Mouse (Mus musculus) neural tube, embryonic 14.5 days (tissue): ENCODE data around the gene Mterf2. TPM values are rescaled to one million over a fixed set of nuclear protein-coding genes. Genes with fewer than 3 reads are reported as not detected.
A peak's percentile ranks its signal among the peaks of the same experiment; 100 is the strongest.

Source experiments
- ATAC-seq: fragments of 200-750 bp; cut with Nextera tagmentation; 2 replicates; pipeline ENCODE4 v1.8.0; 2017; ENCODE audit warnings: low read depth, mild to moderate bottlenecking, moderate TSS enrichment, moderate library complexity
- H3K27ac ChIP-seq: fragments of 300-500 bp; sonication (generic); 2 replicates; pipeline ENCODE4 v1.5.1; 2014; ENCODE audit warnings: low read depth, mild to moderate bottlenecking, control low read depth, low read length, moderate library complexity, mixed read lengths
- H3K27me3 ChIP-seq: fragments of 300-500 bp; sonication (generic); 2 replicates; pipeline ENCODE4 v1.6.1; 2014; ENCODE audit warnings: low read length; ENCODE audit not compliant: control insufficient read depth, insufficient read depth
- H3K36me3 ChIP-seq: fragments of 300-500 bp; sonication (generic); 2 replicates; pipeline ENCODE4 v1.6.1; 2014; ENCODE audit warnings: low read length, mixed read lengths; ENCODE audit not compliant: control insufficient read depth, insufficient read depth
- H3K4me1 ChIP-seq: fragments of 300-500 bp; sonication (generic); 2 replicates; pipeline ENCODE4 v1.6.1; 2014; ENCODE audit warnings: low read length; ENCODE audit not compliant: control insufficient read depth, insufficient read depth
- H3K4me2 ChIP-seq: fragments of 300-500 bp; sonication (generic); 2 replicates; pipeline ENCODE4 v1.6.1; 2014; ENCODE audit warnings: mild to moderate bottlenecking, low read depth, low read length, control low read depth
- H3K4me3 ChIP-seq: fragments of 300-500 bp; sonication (generic); 2 replicates; pipeline ENCODE4 v1.5.1; 2014; ENCODE audit warnings: low read depth, low read length, control low read depth, mixed read lengths
- H3K9ac ChIP-seq: fragments of 300-500 bp; sonication (generic); replicated peaks from 2 replicates; pipeline ENCODE4 v1.6.1; 2014; ENCODE audit warnings: low read depth, mild to moderate bottlenecking, control low read depth, low read length, mixed read lengths
- H3K9me3 ChIP-seq: fragments of 300-500 bp; sonication (generic); 2 replicates; pipeline ENCODE4 v1.6.1; 2016; ENCODE audit warnings: low read length; ENCODE audit not compliant: control insufficient read depth
- WGBS: fragments of 180-500 bp; shearing (Covaris S2); extraction: QIAGEN DNeasy Blood & Tissue Kit; methylation state at CpG from one replicate; pipeline ENCODE4 v1.1.7; 2014; 5-methylcytosine and 5-hydroxymethylcytosine counted together
- polyA plus RNA-seq: library from polyadenylated mRNA; unstranded; fragments of >200 nt; fragmentation: Nextera tagmentation; extraction: Ambion mirVana; gene quantifications from 2 replicates; pipeline ENCODE4 v1.2.1, GENCODE M21; 2014

The Mterf2 gene
- polyA plus RNA-seq, 1 experiment from 2014 or later = 33.1 TPM

- no peaks in the 10 kb centered on the region for H3K9me3 ChIP-seq
- H3K27ac ChIP-seq = no peak overlapping the region
- no peak overlapping the region for H3K4me2 ChIP-seq
- H3K9ac ChIP-seq = no peak overlapping the region
- H3K4me1 ChIP-seq = no peaks in the 10 kb centered on the region
- 78% methylated on average over 5 of the region's 5 CpGs for WGBS
- H3K27me3 ChIP-seq = no peaks in the 10 kb centered on the region
- no peak for ATAC-seq
- no peak overlapping the region for H3K4me3 ChIP-seq
- H3K36me3 ChIP-seq = peaks cover 15% of the 10 kb centered on the region
Measured at GRCm38 (mm10) chr10:85149226-85149625, 21.4 kb upstream of the Mterf2 start.

- 81% methylated on average over 14 of the region's 14 CpGs for WGBS
- H3K9me3 ChIP-seq = no peaks in the 10 kb centered on the region
- H3K36me3 ChIP-seq = peaks cover 19% of the 10 kb centered on the region
- no peak overlapping the region for H3K27ac ChIP-seq
- no peak overlapping the region for H3K4me3 ChIP-seq
- H3K27me3 ChIP-seq = no peaks in the 10 kb centered on the region
- H3K9ac ChIP-seq = no peak overlapping the region
- H3K4me2 ChIP-seq = no peak overlapping the region
- H3K4me1 ChIP-seq = no peaks in the 10 kb centered on the region
- ATAC-seq = no peak
Measured at GRCm38 (mm10) chr10:85146282-85146681, 18.5 kb upstream of the Mterf2 start.

GRCm38 (mm10) chr10:85141465-85141864, 13.6 kb upstream of the Mterf2 start:
- no peaks in the 10 kb centered on the region for H3K27me3 ChIP-seq
- 77% methylated on average over 9 of the region's 9 CpGs for WGBS

GRCm38 (mm10) chr10:85136573-85136972, 8.7 kb upstream of the Mterf2 start:
- ATAC-seq = no peak
- no peaks in the 10 kb centered on the region for H3K27me3 ChIP-seq
- no peak overlapping the region for H3K27ac ChIP-seq
- WGBS = 91% methylated on average over 6 of the region's 6 CpGs
- no peak overlapping the region for H3K9ac ChIP-seq
- H3K4me2 ChIP-seq = no peak overlapping the region
- no peak overlapping the region for H3K4me3 ChIP-seq
- H3K36me3 ChIP-seq = 0 out of 2 replicates have a peak, but pooled peaks cover 2% of the 10 kb centered on the region
- H3K9me3 ChIP-seq = no peaks in the 10 kb centered on the region
- H3K4me1 ChIP-seq = no peaks in the 10 kb centered on the region

More at GRCm38 (mm10) chr10:85141465-85141864, 13.6 kb upstream of the Mterf2 start:
- Histone ChIP-seq H3K9me3 (no peaks in the 10 kb centered on the region), H3K36me3 (peaks cover 13% of the 10 kb centered on the region; the same call in 1 of the 2 replicates), H3K4me2 (no peak overlapping the region), H3K27ac (no peak overlapping the region), H3K9ac (no peak overlapping the region), H3K4me1 (no peaks in the 10 kb centered on the region), H3K4me3 (no peak overlapping the region)
- ATAC-seq = no peak

GRCm38 (mm10) chr10:85128453-85128852, 626 bp upstream of the Mterf2 start:
- peak overlapping the region; percentile 46 for H3K4me2 ChIP-seq
- H3K4me3 ChIP-seq = peak overlapping the region; percentile 59
- no peaks in the 10 kb centered on the region for H3K36me3 ChIP-seq
- H3K4me1 ChIP-seq = peaks cover 14% of the 10 kb centered on the region; the same call in 1 of the 2 replicates
- peak overlapping the region; percentile 23; the same call in 1 of the 2 replicates for H3K27ac ChIP-seq
- WGBS = 26% methylated on average over 7 of the region's 7 CpGs
- ATAC-seq = peak; percentile 49
- H3K9ac ChIP-seq = peak overlapping the region; percentile 25; the same call in 1 of the 2 replicates
- H3K27me3 ChIP-seq = no peaks in the 10 kb centered on the region
- no peaks in the 10 kb centered on the region for H3K9me3 ChIP-seq

- Histone ChIP-seq H3K27ac (no peak overlapping the region), H3K27me3 (no peaks in the 10 kb centered on the region), H3K4me2 (no peak overlapping the region), H3K36me3 (peaks cover 6% of the 10 kb centered on the region; the same call in 1 of the 2 replicates), H3K9ac (no peak overlapping the region), H3K9me3 (no peaks in the 10 kb centered on the region), H3K4me1 (peaks cover 14% of the 10 kb centered on the region; the same call in 1 of the 2 replicates), H3K4me3 (no peak overlapping the region)
- 91% methylated on average over 13 of the region's 13 CpGs for WGBS
- ATAC-seq = no peak
Measured at GRCm38 (mm10) chr10:85125184-85125583, 2.6 kb downstream of the Mterf2 start.

- no peak for ATAC-seq
- Histone ChIP-seq H3K36me3 (no peaks in the 10 kb centered on the region; the same call in 1 of the 2 replicates), H3K9me3 (no peaks in the 10 kb centered on the region), H3K9ac (no peak overlapping the region), H3K27me3 (no peaks in the 10 kb centered on the region), H3K4me3 (no peak overlapping the region), H3K4me1 (no peaks in the 10 kb centered on the region), H3K27ac (no peak overlapping the region), H3K4me2 (no peak overlapping the region)
- 93% methylated on average over 4 of the region's 4 CpGs for WGBS
Measured at GRCm38 (mm10) chr10:85114409-85114808, 13.4 kb downstream of the Mterf2 start.

- WGBS = under 1% methylated on average over 34 of the region's 34 CpGs
- Histone ChIP-seq H3K27me3 (no peaks in the 10 kb centered on the region), H3K9ac (peak overlapping the region; percentile 84), H3K4me3 (peak overlapping the region; percentile 94), H3K36me3 (no peaks in the 10 kb centered on the region), H3K27ac (peak overlapping the region; percentile 34; the same call in 1 of the 2 replicates), H3K9me3 (no peaks in the 10 kb centered on the region), H3K4me2 (peak overlapping the region; percentile 97), H3K4me1 (peaks cover 13% of the 10 kb centered on the region)
- ATAC-seq = peak; percentile 2; the same call in 1 of the 2 replicates
Measured at GRCm38 (mm10) chr10:85103085-85103885, 24.5 kb downstream of the Mterf2 start.
